Mouse (Mus musculus): ENCODE results near the gene Cdh13.

DNA sequence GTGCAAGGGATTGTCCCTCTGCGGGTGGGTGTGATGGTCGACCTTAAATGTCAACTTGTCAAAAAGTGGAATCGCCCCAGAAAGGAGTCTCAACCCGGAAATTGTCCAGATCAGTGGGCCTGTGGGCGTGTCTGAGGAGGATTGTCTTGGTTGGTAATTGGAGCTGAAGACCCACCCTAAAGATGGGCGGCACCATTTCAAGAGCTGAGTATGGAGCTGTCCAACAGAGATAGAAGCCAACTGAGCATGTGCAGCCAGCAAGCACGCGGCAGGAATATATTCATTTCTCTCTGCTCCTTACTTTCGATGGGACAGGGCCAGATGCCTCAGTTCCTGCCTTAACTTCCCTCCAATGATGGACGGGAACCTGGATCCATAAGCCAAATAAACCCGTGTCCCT is 466.3 kb downstream of the Cdh13 start:
- TF ChIP-seq POLR2A (IDR thresholded peaks at IDR 0.05; ENCODE audit: control insufficient read depth, low read depth, low read length) (no peak), CTCF (IDR thresholded peaks at IDR 0.05; ENCODE audit: control insufficient read depth, insufficient read depth, insufficient replicate concordance, low read depth, low read length) (no peak)
